Mouse (Mus musculus) heart, postnatal 0 days (tissue): Measurements from ENCODE around the gene Elane. TPM values are rescaled to one million over a fixed set of nuclear protein-coding genes. Genes with fewer than 3 reads are reported as not detected.
A peak's percentile ranks its signal among the peaks of the same experiment; 100 is the strongest.

ENCODE experiments used
- ATAC-seq: fragments of 200-750 bp; cut with Nextera tagmentation; 2 replicates; pipeline ENCODE4 v1.8.0; 2017; ENCODE audit warnings: low read depth, moderate number of reproducible peaks, moderate library complexity; ENCODE audit not compliant: insufficient read depth
- DNase-seq: peaks from one replicate; pipeline ENCODE4 v3.0.0-alpha.2; 2016; ENCODE audit warnings: low spot score
- H3K27ac ChIP-seq: fragments of 300-500 bp; sonication (generic); 2 replicates; pipeline ENCODE4 v1.5.1; 2014; ENCODE audit warnings: low read depth, mild to moderate bottlenecking
- H3K27me3 ChIP-seq: fragments of 300-500 bp; sonication (generic); 2 replicates; pipeline ENCODE4 v1.6.1; 2014; ENCODE audit warnings: low read length, mixed read lengths; ENCODE audit not compliant: control insufficient read depth, insufficient read depth
- H3K36me3 ChIP-seq: fragments of 300-500 bp; sonication (generic); replicated peaks from 2 replicates; pipeline ENCODE4 v1.6.1; 2014; ENCODE audit warnings: low read length, mixed read lengths; ENCODE audit not compliant: control insufficient read depth, insufficient read depth
- H3K4me1 ChIP-seq: fragments of 300-500 bp; sonication (generic); 2 replicates; pipeline ENCODE4 v1.6.1; 2014; ENCODE audit warnings: antibody characterized with exemption; ENCODE audit not compliant: control insufficient read depth, insufficient read depth
- H3K4me2 ChIP-seq: fragments of 300-500 bp; sonication (generic); 2 replicates; pipeline ENCODE4 v1.6.1; 2014; ENCODE audit warnings: low read depth, mild to moderate bottlenecking, low read length, moderate library complexity
- H3K4me3 ChIP-seq: fragments of 300-500 bp; sonication (generic); 2 replicates; pipeline ENCODE4 v1.5.1; 2014; ENCODE audit warnings: low read depth, low read length
- H3K9ac ChIP-seq: fragments of 300-500 bp; sonication (generic); replicated peaks from 2 replicates; pipeline ENCODE4 v1.6.1; 2014; ENCODE audit warnings: low read depth, low read length, mixed read lengths
- H3K9me3 ChIP-seq: fragments of 300-500 bp; sonication (generic); replicated peaks from 2 replicates; pipeline ENCODE4 v1.6.1; 2016; ENCODE audit warnings: low read length; ENCODE audit not compliant: control insufficient read depth
- CTCF ChIP-seq: IDR thresholded peaks from 2 replicates; pipeline ENCODE4 v1.5.1; 2016; ENCODE audit warnings: antibody characterized with exemption, control low read depth, low read depth
- EP300 ChIP-seq: IDR thresholded peaks from 2 replicates; pipeline ENCODE4 v1.6.1; 2016; ENCODE audit warnings: antibody characterized with exemption, low read depth
- WGBS: fragments of 180-500 bp; shearing (Covaris S2); extraction: QIAGEN DNeasy Blood & Tissue Kit; methylation state at CpG from one replicate; pipeline ENCODE4 v1.1.7; 2014; 5-methylcytosine and 5-hydroxymethylcytosine counted together
- microRNA-seq: library from miRNA; unstranded; fragments of <30 nt; microRNA quantifications from one replicate; pipeline ENCODE4, GENCODE M21; 2016
- polyA plus RNA-seq: library from polyadenylated mRNA; unstranded; fragments of >200 nt; fragmentation: Nextera tagmentation; extraction: Ambion mirVana; gene quantifications from 2 replicates; pipeline ENCODE4 v1.2.1, GENCODE M21; 2015
- total RNA-seq: library from RNA; depleted of rRNA; stranded (reverse); fragments of >200 nt; gene quantifications from 2 replicates; pipeline ENCODE4 v1.2.3, GENCODE M21; 2014; ENCODE audit warnings: low replicate concordance; rRNA removed

Gene Elane
- total and polyA plus RNA-seq, 2 experiments from 2014 or later: not detected

GRCm38 (mm10) chr10:79933861-79934260 is 47.8 kb downstream of the Elane start:
- Histone ChIP-seq H3K36me3 (0 out of 2 replicates have a peak, but pooled peaks cover 7% of the 10 kb centered on the region), H3K27me3 (no peaks in the 10 kb centered on the region), H3K4me2 (no peak overlapping the region), H3K27ac (no peak overlapping the region), H3K4me3 (no peak overlapping the region), H3K9me3 (no peaks in the 10 kb centered on the region), H3K9ac (no peak overlapping the region), H3K4me1 (peaks cover 21% of the 10 kb centered on the region)
- WGBS: 69% methylated on average over 6 of the region's 6 CpGs
- ATAC-seq (no peak), DNase-seq (no peak)
- TF ChIP-seq EP300 (no peak), CTCF (no peak)

GRCm38 (mm10) chr10:79934272-79934721 is 48.2 kb downstream of the Elane start:
- peak overlapping the region; percentile 35; the same call in 1 of the 2 replicates for H3K27ac ChIP-seq
- TF ChIP-seq EP300: peak; percentile 51; the same call in 1 of the 2 replicates
- TF ChIP-seq CTCF: no peak
- 53% methylated on average over 13 of the region's 13 CpGs for WGBS
- H3K36me3 ChIP-seq: 0 out of 2 replicates have a peak, but pooled peaks cover 7% of the 10 kb centered on the region
- H3K4me3 ChIP-seq: no peak overlapping the region
- peak; percentile 40 for ATAC-seq
- H3K4me2 ChIP-seq: no peak overlapping the region
- DNase-seq: peak; percentile 59
- H3K9ac ChIP-seq: no peak overlapping the region
- no peaks in the 10 kb centered on the region for H3K27me3 ChIP-seq
- no peaks in the 10 kb centered on the region for H3K9me3 ChIP-seq
- peaks cover 21% of the 10 kb centered on the region for H3K4me1 ChIP-seq

GRCm38 (mm10) chr10:79934794-79935569 is 48.9 kb downstream of the Elane start:
- peaks cover 21% of the 10 kb centered on the region for H3K4me1 ChIP-seq
- H3K4me2 ChIP-seq: no peak overlapping the region
- TF ChIP-seq CTCF: no peak
- TF ChIP-seq EP300: no peak
- H3K27me3 ChIP-seq: no peaks in the 10 kb centered on the region
- 88% methylated on average over 16 of the region's 16 CpGs for WGBS
- DNase-seq (no peak), ATAC-seq (no peak)
- no peaks in the 10 kb centered on the region for H3K9me3 ChIP-seq
- 0 out of 2 replicates have a peak, but pooled peaks cover 7% of the 10 kb centered on the region for H3K36me3 ChIP-seq
- H3K27ac ChIP-seq: peak overlapping the region; percentile 35; the same call in 1 of the 2 replicates
- H3K4me3 ChIP-seq: no peak overlapping the region
- no peak overlapping the region for H3K9ac ChIP-seq

GRCm38 (mm10) chr10:79936284-79936910 is 50.4 kb downstream of the Elane start:
- peak overlapping the region; percentile 55 for H3K4me2 ChIP-seq
- ATAC-seq (no peak), DNase-seq (no peak)
- H3K4me1 ChIP-seq: peaks cover 32% of the 10 kb centered on the region
- H3K27me3 ChIP-seq: no peaks in the 10 kb centered on the region
- peak overlapping the region; percentile 28; the same call in 1 of the 2 replicates for H3K4me3 ChIP-seq
- H3K9me3 ChIP-seq: no peaks in the 10 kb centered on the region
- peak overlapping the region; percentile 58 for H3K27ac ChIP-seq
- WGBS: 21% methylated on average over 10 of the region's 10 CpGs
- no peak overlapping the region for H3K9ac ChIP-seq
- no peak for TF ChIP-seq CTCF
- no peaks in the 10 kb centered on the region for H3K36me3 ChIP-seq

GRCm38 (mm10) chr10:79936911-79937441 is 50.9 kb downstream of the Elane start:
- Histone ChIP-seq H3K4me3 (peak overlapping the region; percentile 28), H3K9me3 (no peaks in the 10 kb centered on the region), H3K27ac (peak overlapping the region; percentile 58), H3K9ac (no peak overlapping the region), H3K27me3 (no peaks in the 10 kb centered on the region), H3K36me3 (no peaks in the 10 kb centered on the region), H3K4me1 (peaks cover 32% of the 10 kb centered on the region), H3K4me2 (peak overlapping the region; percentile 55)
- TF ChIP-seq EP300 (peak; percentile 94), CTCF (no peak)
- ATAC-seq (peak; percentile 84), DNase-seq (peak; percentile 81)
- WGBS: 13% methylated on average over 23 of the region's 27 CpGs

Small RNAs within 50 kb of the gene (microRNA-seq; reads per million reads assigned to microRNA genes)
- gene Mir6910: not detected

Other genes with a start within 250 kb of the Elane start
Only the 30 nearest of the 34 such genes appear.
- gene Tpgs1, start 216.9 kb upstream of the Elane start, total RNA-seq: 19.7 and 28.3 TPM in 2 replicates
- 43.6 and 45.3 TPM in 2 replicates for gene Tpgs1, start 216.9 kb upstream of the Elane start, polyA plus RNA-seq
- 162 and 183 TPM in 2 replicates for gene Cdc34, start 204.1 kb upstream of the Elane start, total RNA-seq
- 115 and 120 TPM in 2 replicates for gene Cdc34, start 204.1 kb upstream of the Elane start, polyA plus RNA-seq
- gene Gzmm, start 197.2 kb upstream of the Elane start, total RNA-seq: 2.4 and 2.5 TPM in 2 replicates
- gene Gzmm, start 197.2 kb upstream of the Elane start, polyA plus RNA-seq: 2.1 and 2.8 TPM in 2 replicates
- 1,449 and 1,606 TPM in 2 replicates for gene Bsg, start 181.8 kb upstream of the Elane start, total RNA-seq
- gene Bsg, start 181.8 kb upstream of the Elane start, polyA plus RNA-seq: 1,256 and 1,260 TPM in 2 replicates
- 3.5 and 5.5 TPM in 2 replicates for gene Hcn2, start 169.6 kb upstream of the Elane start, total RNA-seq
- gene Hcn2, start 169.6 kb upstream of the Elane start, polyA plus RNA-seq: 0.40 and 0.45 TPM in 2 replicates
- gene Polrmt, start 139.7 kb upstream of the Elane start, total RNA-seq: 36.9 and 56.2 TPM in 2 replicates
- 25.1 and 26.3 TPM in 2 replicates for gene Polrmt, start 139.7 kb upstream of the Elane start, polyA plus RNA-seq
- gene Fgf22, start 131.2 kb upstream of the Elane start, total RNA-seq: not detected in 2 replicates
- 0.14 TPM in 1 of 2 replicates, not detected in the other for gene Fgf22, start 131.2 kb upstream of the Elane start, polyA plus RNA-seq
- 38.6 and 67.5 TPM in 2 replicates for gene Rnf126, start 119.3 kb upstream of the Elane start, total RNA-seq
- 35.9 and 37.6 TPM in 2 replicates for gene Rnf126, start 119.3 kb upstream of the Elane start, polyA plus RNA-seq
- 21.4 and 28.0 TPM in 2 replicates for gene Fstl3, start 109.0 kb upstream of the Elane start, total RNA-seq
- gene Fstl3, start 109.0 kb upstream of the Elane start, polyA plus RNA-seq: 13.2 and 13.7 TPM in 2 replicates
- gene Prss57, start 95.3 kb upstream of the Elane start, total RNA-seq: 1.3 and 1.4 TPM in 2 replicates
- not detected in 2 replicates for gene Prss57, start 95.3 kb upstream of the Elane start, polyA plus RNA-seq
- gene Palm, start 92.7 kb upstream of the Elane start, total RNA-seq: 31.2 and 52.3 TPM in 2 replicates
- gene Palm, start 92.7 kb upstream of the Elane start, polyA plus RNA-seq: 39.8 and 44.0 TPM in 2 replicates
- gene Misp, start 65.3 kb upstream of the Elane start, total RNA-seq: not detected in 2 replicates
- 0.08 and 0.41 TPM in 2 replicates for gene Misp, start 65.3 kb upstream of the Elane start, polyA plus RNA-seq
- gene Ptbp1, start 31.8 kb upstream of the Elane start, total RNA-seq: 186 and 196 TPM in 2 replicates
- gene Ptbp1, start 31.8 kb upstream of the Elane start, polyA plus RNA-seq: 39.8 and 40.4 TPM in 2 replicates
- not detected in 2 replicates for gene Prtn3, start 11.8 kb upstream of the Elane start, total RNA-seq
- gene Prtn3, start 11.8 kb upstream of the Elane start, polyA plus RNA-seq: 0.70 and 0.74 TPM in 2 replicates
- gene Plppr3, start 11.6 kb upstream of the Elane start, total RNA-seq: 3.2 and 5.9 TPM in 2 replicates
- 2.5 and 3.0 TPM in 2 replicates for gene Plppr3, start 11.6 kb upstream of the Elane start, polyA plus RNA-seq
- 0.19 TPM in 1 of 2 replicates, not detected in the other for gene Cfd, start 4.6 kb downstream of the Elane start, total RNA-seq
- gene Cfd, start 4.6 kb downstream of the Elane start, polyA plus RNA-seq: 0.22 TPM in 1 of 2 replicates, not detected in the other
- 64.7 and 77.6 TPM in 2 replicates for gene Med16, start 22.7 kb downstream of the Elane start, total RNA-seq
- gene Med16, start 22.7 kb downstream of the Elane start, polyA plus RNA-seq: 30.9 and 36.2 TPM in 2 replicates
- not detected in 2 replicates for gene Gm26602, start 24.6 kb downstream of the Elane start, total RNA-seq
- 4.0 and 6.0 TPM in 2 replicates for gene Gm26602, start 24.6 kb downstream of the Elane start, polyA plus RNA-seq
- gene Kiss1r, start 30.7 kb downstream of the Elane start, total RNA-seq: not detected in 2 replicates
- 0.45 and 0.57 TPM in 2 replicates for gene Kiss1r, start 30.7 kb downstream of the Elane start, polyA plus RNA-seq
- gene R3hdm4, start 35.0 kb downstream of the Elane start, total RNA-seq: 40.9 and 58.4 TPM in 2 replicates
- 104 and 107 TPM in 2 replicates for gene R3hdm4, start 35.0 kb downstream of the Elane start, polyA plus RNA-seq
- gene Arid3a, start 40.8 kb downstream of the Elane start, total RNA-seq: 5.3 and 5.6 TPM in 2 replicates
- gene Arid3a, start 40.8 kb downstream of the Elane start, polyA plus RNA-seq: 0.65 and 0.77 TPM in 2 replicates
- gene Wdr18, start 73.9 kb downstream of the Elane start, total RNA-seq: 29.3 and 51.5 TPM in 2 replicates
- 54.3 and 58.4 TPM in 2 replicates for gene Wdr18, start 73.9 kb downstream of the Elane start, polyA plus RNA-seq
- not detected in 2 replicates for gene Grin3b, start 84.5 kb downstream of the Elane start, total RNA-seq
- 0.29 and 0.34 TPM in 2 replicates for gene Grin3b, start 84.5 kb downstream of the Elane start, polyA plus RNA-seq
- 162 and 182 TPM in 2 replicates for gene Tmem259, start 98.1 kb downstream of the Elane start, total RNA-seq
- gene Tmem259, start 98.1 kb downstream of the Elane start, polyA plus RNA-seq: 18.0 and 18.1 TPM in 2 replicates
- gene Cnn2, start 102.3 kb downstream of the Elane start, total RNA-seq: 142 and 158 TPM in 2 replicates
- gene Cnn2, start 102.3 kb downstream of the Elane start, polyA plus RNA-seq: 126 and 149 TPM in 2 replicates
- 10.4 and 11.4 TPM in 2 replicates for gene Abca7, start 110.2 kb downstream of the Elane start, total RNA-seq
- gene Abca7, start 110.2 kb downstream of the Elane start, polyA plus RNA-seq: 1.9 TPM in 2 replicates
- gene Arhgap45, start 130.4 kb downstream of the Elane start, total RNA-seq: 3.9 and 11.0 TPM in 2 replicates
- gene Arhgap45, start 130.4 kb downstream of the Elane start, polyA plus RNA-seq: 1.9 TPM in 2 replicates
- gene Polr2e, start 153.5 kb downstream of the Elane start, total RNA-seq: 70.6 and 106 TPM in 2 replicates
- gene Polr2e, start 153.5 kb downstream of the Elane start, polyA plus RNA-seq: 120 and 123 TPM in 2 replicates
- gene Gpx4, start 160.9 kb downstream of the Elane start, total RNA-seq: 490 and 500 TPM in 2 replicates
- 874 and 900 TPM in 2 replicates for gene Gpx4, start 160.9 kb downstream of the Elane start, polyA plus RNA-seq
- 21.1 and 22.0 TPM in 2 replicates for gene Sbno2, start 219.3 kb downstream of the Elane start, total RNA-seq
- gene Sbno2, start 219.3 kb downstream of the Elane start, polyA plus RNA-seq: 5.9 and 6.3 TPM in 2 replicates